Mouse (Mus musculus): ENCODE data around the gene Intu.

- TF ChIP-seq POLR2A (IDR thresholded peaks at IDR 0.05; ENCODE audit: low read depth, low read length) = no peak
- peak; percentile 23; the same call in 1 of the 2 replicates for TF ChIP-seq CTCF (IDR thresholded peaks at IDR 0.05; ENCODE audit: borderline replicate concordance, insufficient read depth, low read length)
These were observed 39.3 kb upstream of the Intu start for GRCm38 (mm10) chr3:40491742-40492141.

Measured in embryonic fibroblast, embryonic 13.5 days (primary cell).